8 mouse cellular contexts compared by ENCODE assay signal in genomic region chr3:152122720-152123119, GRCm38 (mm10). TPM values are rescaled to one million over a fixed set of nuclear protein-coding genes. Genes with fewer than 3 reads are reported as not detected.
DNase-seq lines count a peak whose midpoint lies in the region; ATAC-seq and TF ChIP-seq lines count a peak whose summit lies in the region.

No protein-coding gene starts in this region.

- H3K4me1 ChIP-seq in limb, embryonic 12.5 days (replicated peaks) = no peaks in the 10 kb centered on the region
- H3K4me1 ChIP-seq in limb, embryonic 10.5 days = no peaks in the 10 kb centered on the region
- H3K4me1 ChIP-seq in liver, embryonic 14.5 days (replicated peaks; ENCODE audit: control insufficient read depth in 2 of 2, insufficient read depth in 2 of 2, low read length in 1 of 2) = peaks cover 41 to 47% of the 10 kb centered on the region in 2 experiments

- H3K9ac ChIP-seq in limb, embryonic 12.5 days (replicated peaks) = no peak overlapping the region
- H3K9ac ChIP-seq in liver, embryonic 14.5 days (replicated peaks) = peak overlapping the region; percentile 47

- DNase-seq in limb, embryonic 10.5 days (ENCODE audit: low spot score) = no peak
- DNase-seq in liver, embryonic 14.5 days (ENCODE audit: low read depth in 3 of 3, low spot score in 3 of 3) = peak; percentile 63 to 94 (median 68)
- DNase-seq in spleen, postnatal 36 days (ENCODE audit: low spot score in 2 of 2) = peak; percentile 30 to 68
- no peak for DNase-seq in ovary, postnatal 36 days (ENCODE audit: low spot score)
- DNase-seq in thymus, adult 18-20 months = no peak
- no peak for DNase-seq in frontal cortex, postnatal 10 days (ENCODE audit: low spot score in 2 of 2)

- no peaks in the 10 kb centered on the region for H3K27me3 ChIP-seq in limb, embryonic 12.5 days
- no peaks in the 10 kb centered on the region for H3K27me3 ChIP-seq in limb, embryonic 10.5 days (ENCODE audit: low read depth, poor library complexity, severe bottlenecking)
- H3K27me3 ChIP-seq in liver, embryonic 14.5 days (ENCODE audit: control insufficient read depth, insufficient read depth, low read length) = no peaks in the 10 kb centered on the region

- no peak overlapping the region for H3K27ac ChIP-seq in limb, embryonic 12.5 days
- no peak overlapping the region for H3K27ac ChIP-seq in limb, embryonic 10.5 days
- H3K27ac ChIP-seq in liver, embryonic 14.5 days = peak overlapping the region; percentile 90

- 70% methylated on average over 3 of the region's 3 CpGs for WGBS in limb, embryonic 12.5 days
- 79% methylated on average over 3 of the region's 3 CpGs for WGBS in limb, embryonic 10.5 days
- 7% methylated on average over 3 of the region's 3 CpGs for WGBS in liver, embryonic 14.5 days (ENCODE audit: insufficient replicate concordance)

- peak; percentile 62 for TF ChIP-seq EP300 in liver, embryonic 14.5 days (IDR thresholded peaks at IDR 0.05; ENCODE audit: low read depth)

- no peak overlapping the region for H3K4me2 ChIP-seq in limb, embryonic 12.5 days
- H3K4me2 ChIP-seq in liver, embryonic 14.5 days (ENCODE audit: low read depth) = peak overlapping the region; percentile 68

- H3K4me3 ChIP-seq in limb, embryonic 12.5 days (replicated peaks) = no peak overlapping the region
- no peak overlapping the region for H3K4me3 ChIP-seq in limb, embryonic 10.5 days
- H3K4me3 ChIP-seq in liver, embryonic 14.5 days (ENCODE audit: insufficient read depth in 1 of 2, low read depth in 2 of 2, low read length in 2 of 2) = no peak overlapping the region

- no peak; the same call in 1 of the 2 replicates for TF ChIP-seq CTCF in liver, embryonic 14.5 days (IDR thresholded peaks at IDR 0.05; ENCODE audit: low read depth)

- H3K36me3 ChIP-seq in limb, embryonic 12.5 days = no peaks in the 10 kb centered on the region
- no peaks in the 10 kb centered on the region for H3K36me3 ChIP-seq in limb, embryonic 10.5 days
- H3K36me3 ChIP-seq in liver, embryonic 14.5 days (replicated peaks; ENCODE audit: control insufficient read depth, insufficient read depth, low read depth) = no peaks in the 10 kb centered on the region

- 0 out of 2 replicates have a peak, but pooled peaks have one; percentile 45 for ATAC-seq in limb, embryonic 12.5 days (ENCODE audit: insufficient number of reproducible peaks, insufficient read depth, low FRiP score, low TSS enrichment, low read depth)
- ATAC-seq in granulocyte monocyte progenitor cell, adult 5-6 weeks (replicated peaks; ENCODE audit: poor library complexity, severe bottlenecking) = peak; percentile 86
- ATAC-seq in liver, embryonic 14.5 days (ENCODE audit: insufficient read depth) = peak; percentile 95

- H3K9me3 ChIP-seq in limb, embryonic 12.5 days = no peaks in the 10 kb centered on the region
- H3K9me3 ChIP-seq in limb, embryonic 10.5 days (replicated peaks) = no peaks in the 10 kb centered on the region
- no peaks in the 10 kb centered on the region for H3K9me3 ChIP-seq in liver, embryonic 14.5 days (ENCODE audit: control insufficient read depth, low read length)

RNA-seq across cellular contexts. Expression of gene Gipc2, which starts 43.3 kb away (rescaled TPM):
- 2.6 and 4.3 TPM in 2 replicates for polyA plus RNA-seq in limb, embryonic 12.5 days (2016; fragmentation: Nextera tagmentation; extraction: Ambion mirVana)
- polyA plus RNA-seq in limb, embryonic 10.5 days (2016; fragmentation: Nextera tagmentation; extraction: Ambion mirVana) = 2.1 and 4.5 TPM in 2 replicates
- not detected in 2 replicates for total RNA-seq in granulocyte monocyte progenitor cell, adult 5-6 weeks (2014; fragmentation: Nextera tagmentation)
- total RNA-seq in granulocyte monocyte progenitor cell, adult 5-6 weeks (2017) = not detected in 2 replicates
- polyA plus RNA-seq in liver, embryonic 14.5 days (2012; rRNA removed) = 5.1 and 7.7 TPM in 2 replicates
- 16.9 and 17.8 TPM in 2 replicates for polyA plus RNA-seq in liver, embryonic 14.5 days (2014; fragmentation: Nextera tagmentation; extraction: Ambion mirVana)

Comparison
In these comparisons a context has a peak if more than half of its experiments do, and no peak if none do; other contexts are left out.
1. ATAC-seq: peak in every context shown above with its lines; median percentile 95 in liver, embryonic 14.5 days; 86 in granulocyte monocyte progenitor cell, adult 5-6 weeks; 45 in limb, embryonic 12.5 days.
2. DNase-seq: peak in liver, embryonic 14.5 days (3 of 3) and spleen, postnatal 36 days (2 of 2); none in limb, embryonic 10.5 days (single experiment), ovary, postnatal 36 days (single experiment), thymus, adult 18-20 months (0 of 2) and frontal cortex, postnatal 10 days (0 of 2).